Mouse (Mus musculus) cerebellum, adult 2 months (tissue): ENCODE results near the gene Rnf126.

Experiments used
- CTCF ChIP-seq: fragments of 200-500 bp; IDR thresholded peaks from 2 replicates; pipeline ENCODE4 v1.5.1; 2011; ENCODE audit warnings: low read depth, mild to moderate bottlenecking, control low read depth, low read length, moderate library complexity, borderline replicate concordance; ENCODE audit not compliant: insufficient read depth
- POLR2A ChIP-seq: fragments of 200-500 bp; IDR thresholded peaks from 2 replicates; pipeline ENCODE4 v1.6.1; 2011; ENCODE audit warnings: low read length, control low read depth, borderline replicate concordance; ENCODE audit not compliant: insufficient read depth

DNA sequence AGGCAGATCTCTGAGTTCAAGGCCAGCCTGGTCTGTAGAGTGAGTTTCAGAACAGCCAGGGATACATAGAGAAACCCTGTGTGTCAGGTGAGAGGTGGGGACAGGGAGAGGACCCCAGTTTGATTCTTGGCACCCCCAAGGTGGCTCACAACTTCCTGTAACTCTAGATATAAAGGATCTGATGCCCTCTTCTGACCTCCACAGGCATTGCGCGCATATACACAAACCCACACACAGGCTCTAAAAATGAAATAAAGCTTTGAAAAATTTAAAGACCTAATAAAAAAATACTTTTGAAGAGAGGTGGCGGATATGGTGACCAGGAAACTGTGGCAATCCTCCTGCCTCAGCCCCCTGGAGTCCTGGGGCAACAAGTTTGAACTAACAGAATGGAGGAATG is 29.2 kb upstream of the Rnf126 start:
- TF ChIP-seq CTCF (no peak), POLR2A (no peak)
